Mouse (Mus musculus) gastrocnemius, postnatal 36 days (tissue): ENCODE results near the gene 1600012H06Rik. TPM values are rescaled to one million over a fixed set of nuclear protein-coding genes. Genes with fewer than 3 reads are reported as not detected.
A peak's percentile ranks its signal among the peaks of the same experiment; 100 is the strongest.
"Not testable (repeated sequence)": the region's sequence is repeated elsewhere in the genome, so short reads cannot be mapped to it uniquely, and the experiment has no call there.

Source experiments
- DNase-seq, 2 experiments: peaks; one replicate each; pipeline ENCODE4 v3.0.0; 2022
- intact Hi-C: fragments of 180-260 bp; cut with DNase I; formaldehyde crosslinking; loops from one replicate; pipeline ENCODE4 v1.15.1; 2025
- total RNA-seq, 2 experiments: library from RNA; stranded (reverse); gene quantifications; 2 replicates each; pipeline ENCODE4 v1.2.3; 2021

The 1600012H06Rik gene
- total RNA-seq, 2 experiments from 2014 or later = 6.5 to 8.6 TPM

- no peak for DNase-seq
- intact Hi-C loops = no loop called here
Observed at GRCm38 (mm10) chr17:14935841-14936605, 7.0 kb upstream of the 1600012H06Rik start.

- intact Hi-C loops, DNase-seq: not testable (repeated sequence)
Observed at GRCm38 (mm10) chr17:14942181-14942580, 803 bp upstream of the 1600012H06Rik start.

GRCm38 (mm10) chr17:14943729-14944059 is 710 bp downstream of the 1600012H06Rik start:
- DNase-seq = no peak
- intact Hi-C loops = no loop called here

GRCm38 (mm10) chr17:14944551-14944950 is 1.6 kb downstream of the 1600012H06Rik start:
- DNase-seq = no peak
- intact Hi-C loops = no loop called here

GRCm38 (mm10) chr17:14949161-14949827 is 6.3 kb downstream of the 1600012H06Rik start:
- DNase-seq = no peak
- intact Hi-C loops = no loop called here

- intact Hi-C loops = no loop called here
- DNase-seq = no peak
Observed at GRCm38 (mm10) chr17:14953452-14953851, 10.5 kb downstream of the 1600012H06Rik start.

- intact Hi-C loops = no loop called here
- no peak for DNase-seq
Observed at GRCm38 (mm10) chr17:14958686-14959327, 15.8 kb downstream of the 1600012H06Rik start.

GRCm38 (mm10) chr17:14959979-14960378 is 17.0 kb downstream of the 1600012H06Rik start:
- intact Hi-C loops = no loop called here
- DNase-seq = no peak

- intact Hi-C loops = no loop called here
- peak in 1 of 2 experiments; percentile 27 for DNase-seq
Observed at GRCm38 (mm10) chr17:14960520-14960919, 17.5 kb downstream of the 1600012H06Rik start.

- intact Hi-C loops = not testable (repeated sequence)
- DNase-seq = peak; percentile 16 to 42
Observed at GRCm38 (mm10) chr17:14960951-14961556, 18.1 kb downstream of the 1600012H06Rik start, which contains the start of gene Phf10. TSS of gene Phf10 (minus strand) at chr17:14961273.

- DNase-seq, intact Hi-C loops: not testable (repeated sequence)
Observed at GRCm38 (mm10) chr17:14961557-14962154, 18.7 kb downstream of the 1600012H06Rik start.

- intact Hi-C loops, DNase-seq: not testable (repeated sequence)
Observed at GRCm38 (mm10) chr17:14968373-14968913, 25.5 kb downstream of the 1600012H06Rik start.

GRCm38 (mm10) chr17:14977718-14978361 is 34.9 kb downstream of the 1600012H06Rik start:
- DNase-seq, intact Hi-C loops: not testable (repeated sequence)

GRCm38 (mm10) chr17:14978362-14979038 is 35.5 kb downstream of the 1600012H06Rik start, which contains the start of the genes 9030025P20Rik and Gm3417:
TSS of gene 9030025P20Rik (plus strand) at chr17:14978468.
TSS of gene Gm3417 (minus strand) at chr17:14978790.
- intact Hi-C loops, DNase-seq: not testable (repeated sequence)

GRCm38 (mm10) chr17:14990116-14990702 is 47.2 kb downstream of the 1600012H06Rik start:
- intact Hi-C loops = not testable (repeated sequence)
- DNase-seq = peak in 1 of 2 experiments; percentile 8

- intact Hi-C loops, DNase-seq: not testable (repeated sequence)
Observed at GRCm38 (mm10) chr17:14992522-14993138, 49.6 kb downstream of the 1600012H06Rik start.

- intact Hi-C loops, DNase-seq: not testable (repeated sequence)
Observed at GRCm38 (mm10) chr17:14993139-14993832, 50.3 kb downstream of the 1600012H06Rik start.
